Mouse (Mus musculus): ENCODE data around the gene Dus3l.

The Dus3l gene

DNA sequence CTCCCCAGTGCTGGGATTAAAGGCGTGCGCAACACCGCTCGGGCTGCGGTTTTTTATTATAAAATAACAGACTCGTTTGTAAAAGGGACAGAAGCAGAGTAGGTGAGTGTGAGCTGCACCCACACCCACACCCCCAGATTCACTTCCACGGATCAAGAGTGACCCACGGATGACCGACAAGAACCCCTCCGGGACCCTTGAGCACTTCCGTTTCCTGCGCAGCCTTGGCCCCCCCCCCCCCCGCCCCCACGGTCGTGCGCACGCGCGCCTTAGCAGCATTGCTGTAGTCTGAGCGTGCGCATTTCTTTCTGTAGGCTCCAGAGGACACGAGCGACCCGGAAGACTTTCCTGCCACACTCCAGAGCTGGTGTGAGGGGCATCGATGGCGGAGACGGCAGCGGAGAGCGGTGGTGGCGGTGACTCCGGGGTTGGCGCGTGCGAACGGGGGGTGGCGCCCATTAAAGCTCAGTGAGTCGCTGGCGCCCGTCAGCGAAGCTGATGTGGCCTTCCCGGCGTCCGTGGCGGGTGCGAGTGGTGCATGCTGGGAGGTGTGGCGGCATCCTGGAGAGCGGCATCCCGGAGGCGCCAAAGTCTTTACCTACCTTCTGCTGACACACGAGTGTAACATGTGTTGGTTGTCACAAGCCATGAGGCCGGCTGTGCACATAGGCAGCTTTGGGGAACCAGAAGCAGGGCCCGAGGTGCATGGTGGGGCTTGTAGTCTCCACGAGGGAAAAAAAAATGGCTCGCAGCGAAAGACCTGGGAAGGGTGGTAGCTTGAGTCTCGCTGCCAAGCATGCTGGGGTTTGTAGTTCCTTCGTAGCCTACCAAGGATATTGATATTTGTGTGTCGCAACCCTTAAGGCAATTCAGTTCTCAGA is at the start of gene Dus3l:
TSS of gene Dus3l (plus strand) at position 284 of the 881 bp plus-strand sequence.
- peak; percentile 89 for DNase-seq

DNA sequence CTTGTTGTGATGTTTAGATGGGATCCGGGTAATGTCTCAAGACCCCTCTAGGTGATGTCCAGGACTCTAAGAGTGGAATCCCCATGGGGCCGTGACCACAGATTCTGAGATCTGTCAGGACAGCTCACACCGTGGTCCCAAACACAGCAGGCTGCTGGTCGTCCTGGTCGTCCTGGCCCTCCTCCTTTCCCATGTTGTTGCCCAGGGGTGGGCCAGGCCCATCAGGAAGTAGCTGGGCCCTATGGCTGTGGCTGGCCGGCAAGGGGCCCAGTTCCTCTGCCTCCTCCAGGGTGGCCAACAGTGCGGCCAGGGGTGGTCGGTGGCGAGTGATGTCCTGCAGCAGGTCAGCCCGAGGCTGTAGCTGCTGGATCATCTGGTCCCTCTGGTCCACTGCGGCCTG is 49.2 kb upstream of the Dus3l start:
- DNase-seq, result no peak

DNA sequence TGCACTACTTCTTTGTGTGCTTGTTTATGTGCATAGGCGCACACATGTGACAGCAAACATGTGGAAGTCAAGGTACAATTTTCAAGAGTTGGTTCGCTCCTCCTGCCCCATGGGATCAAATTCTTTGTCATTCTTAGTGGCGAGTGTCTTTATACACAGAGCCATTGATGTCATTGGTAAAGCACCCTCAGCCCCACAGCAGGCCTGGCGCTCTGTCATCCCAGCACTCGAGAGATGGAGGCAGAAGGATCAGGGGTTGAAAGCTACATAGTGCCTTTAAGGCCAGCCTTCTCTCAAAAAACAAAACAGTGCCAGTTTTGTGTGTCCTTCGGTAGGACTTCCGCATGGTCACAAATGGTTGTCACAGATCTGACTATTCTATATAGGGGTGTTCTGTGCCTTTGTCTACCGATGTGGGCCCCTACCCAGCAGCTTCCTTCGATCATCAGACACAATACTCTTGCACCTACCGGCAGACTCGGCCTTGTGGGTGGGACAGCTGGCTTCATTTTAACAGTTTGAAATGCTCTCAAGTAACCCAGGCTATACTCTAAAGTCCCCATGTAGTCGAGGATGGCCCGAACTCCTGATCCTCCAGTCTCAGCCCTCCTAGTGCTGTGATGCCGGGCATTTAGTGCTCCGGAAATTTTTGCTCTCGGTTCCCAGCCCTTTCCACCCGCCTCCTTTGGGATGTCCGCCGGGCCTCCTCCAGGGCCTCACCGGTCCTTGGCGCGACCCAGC is 48.5 kb upstream of the Dus3l start:
- DNase-seq, result no peak

DNA sequence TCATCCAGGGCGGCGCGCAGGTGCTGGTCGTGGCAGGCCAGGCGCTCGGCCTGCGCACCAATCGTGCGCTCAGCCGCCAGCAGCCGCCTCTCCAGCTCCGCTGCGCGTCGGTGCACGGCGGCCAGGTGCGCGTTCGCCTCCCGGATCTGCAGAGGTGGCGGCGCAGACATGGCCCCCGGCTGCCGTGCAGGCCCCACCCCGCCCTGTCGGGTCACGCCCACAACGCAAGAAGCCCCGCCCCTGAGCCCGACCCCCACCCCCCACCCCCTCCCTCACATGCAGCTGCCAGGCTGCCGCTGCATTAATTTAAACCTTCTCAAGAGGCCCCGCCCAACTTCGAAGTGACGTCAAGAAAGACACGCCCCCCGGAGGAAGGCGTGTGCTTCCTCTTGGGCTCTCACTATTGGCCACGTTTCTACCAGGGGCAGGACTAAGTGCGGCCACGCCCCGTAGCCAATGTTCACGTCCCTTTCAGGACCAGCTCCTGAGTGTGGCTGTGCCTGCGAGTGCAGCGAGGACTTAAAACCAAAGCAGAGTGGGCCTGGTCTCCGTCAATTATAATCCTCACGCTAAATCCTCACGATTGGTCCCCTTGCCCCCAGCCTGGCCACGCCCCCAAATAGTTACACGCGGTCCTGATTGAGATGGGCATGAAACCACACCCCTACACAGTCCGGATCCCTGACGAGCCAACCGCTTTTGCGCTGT is 47.7 kb upstream of the Dus3l start:
- peak; percentile 97 for DNase-seq

DNA sequence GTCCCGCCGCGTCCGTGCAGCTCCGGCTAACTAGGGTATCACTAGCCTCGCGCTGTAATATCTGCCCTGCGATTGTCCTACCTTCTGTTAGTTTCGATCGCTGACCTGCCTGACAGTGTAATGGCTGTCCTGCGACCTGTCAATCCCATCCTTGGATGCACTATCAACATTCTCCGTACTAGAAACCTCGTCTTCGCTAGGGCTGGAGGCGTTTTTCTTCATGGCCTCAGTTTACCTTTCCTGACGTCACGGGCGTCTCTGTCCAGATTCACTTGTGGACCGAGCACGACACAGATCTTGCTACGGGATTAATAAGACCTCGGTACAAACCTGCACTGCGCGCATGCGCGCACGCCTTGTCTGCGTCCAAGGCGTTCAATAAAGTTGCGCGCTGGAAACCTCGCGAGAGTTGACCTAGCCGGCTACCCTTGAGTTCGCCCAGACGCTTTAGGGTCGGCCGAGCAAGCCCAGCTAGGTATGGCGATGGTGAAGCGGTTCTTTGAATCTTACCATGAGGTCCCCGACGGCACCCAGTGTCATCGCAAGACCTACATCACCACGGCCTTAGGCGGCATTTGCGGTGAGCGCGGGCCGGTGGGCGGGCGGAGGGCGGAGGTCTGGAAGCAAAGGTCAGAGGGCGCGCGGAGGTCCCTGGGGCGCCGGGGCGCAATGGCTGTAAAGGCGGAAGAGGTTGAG is 47.0 kb upstream of the Dus3l start, which contains the start of the genes Ndufa11 and Vmac:
TSS of gene Ndufa11 (plus strand) at position 405 of the 696 bp plus-strand sequence.
TSS of gene Vmac (minus strand) at position 660 of the 696 bp plus-strand sequence.
- DNase-seq, result peak; percentile 97

DNA sequence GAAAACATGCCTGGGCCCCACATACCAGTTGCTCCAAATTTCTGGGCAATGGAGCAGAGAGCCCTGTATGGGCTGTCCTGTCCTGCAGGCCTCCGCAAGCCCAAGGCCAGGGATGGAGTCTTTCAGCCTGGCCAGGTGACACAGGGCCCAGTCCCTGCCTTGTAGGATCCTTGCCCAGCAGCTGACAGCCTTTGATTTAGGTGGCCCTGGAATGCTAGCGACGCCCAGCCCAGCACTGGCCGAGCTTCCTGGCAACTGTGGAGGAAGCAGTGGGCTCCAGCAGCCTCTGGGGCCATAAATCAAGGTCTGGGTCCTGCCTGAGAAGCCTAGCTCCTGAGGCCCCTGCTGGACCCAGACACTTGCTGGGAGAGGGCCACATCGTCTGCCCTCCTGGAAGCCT is 42.1 kb upstream of the Dus3l start:
- no peak for DNase-seq

DNA sequence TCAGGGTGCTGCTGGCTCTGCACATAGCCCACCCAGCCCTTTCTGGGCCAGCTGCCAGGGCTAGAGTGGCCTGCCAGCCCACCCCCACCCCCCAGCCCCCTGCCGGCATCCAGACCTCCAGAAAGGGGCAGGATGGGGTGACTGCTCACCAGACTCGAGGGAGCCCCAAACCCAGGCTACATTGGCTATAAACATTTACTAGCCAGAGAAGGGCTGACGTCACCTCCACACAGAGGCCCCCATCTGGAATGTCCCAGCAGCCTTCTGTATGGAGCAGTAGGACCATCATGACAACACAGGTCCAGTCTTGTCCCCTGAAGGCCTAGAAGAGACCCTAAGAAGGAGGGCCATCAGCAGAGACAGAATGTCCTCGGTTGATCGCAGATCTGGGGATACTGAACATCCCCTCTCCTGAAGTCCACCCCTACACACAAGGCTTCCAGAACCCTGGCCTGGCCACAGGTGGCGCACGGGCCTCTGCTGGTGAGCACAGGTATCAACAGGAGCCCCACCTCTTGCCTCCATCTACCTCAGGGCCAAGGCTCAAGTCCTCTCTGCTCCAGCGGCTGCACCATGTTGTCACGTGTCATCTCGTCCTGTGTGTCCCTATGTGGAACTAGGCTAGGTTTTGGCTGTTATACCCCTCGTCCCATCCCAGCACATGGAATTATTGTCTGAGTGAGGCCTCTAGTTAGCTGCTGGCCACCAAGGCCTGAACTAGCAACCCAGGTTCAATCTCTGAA is 41.0 kb upstream of the Dus3l start:
- DNase-seq, result no peak

DNA sequence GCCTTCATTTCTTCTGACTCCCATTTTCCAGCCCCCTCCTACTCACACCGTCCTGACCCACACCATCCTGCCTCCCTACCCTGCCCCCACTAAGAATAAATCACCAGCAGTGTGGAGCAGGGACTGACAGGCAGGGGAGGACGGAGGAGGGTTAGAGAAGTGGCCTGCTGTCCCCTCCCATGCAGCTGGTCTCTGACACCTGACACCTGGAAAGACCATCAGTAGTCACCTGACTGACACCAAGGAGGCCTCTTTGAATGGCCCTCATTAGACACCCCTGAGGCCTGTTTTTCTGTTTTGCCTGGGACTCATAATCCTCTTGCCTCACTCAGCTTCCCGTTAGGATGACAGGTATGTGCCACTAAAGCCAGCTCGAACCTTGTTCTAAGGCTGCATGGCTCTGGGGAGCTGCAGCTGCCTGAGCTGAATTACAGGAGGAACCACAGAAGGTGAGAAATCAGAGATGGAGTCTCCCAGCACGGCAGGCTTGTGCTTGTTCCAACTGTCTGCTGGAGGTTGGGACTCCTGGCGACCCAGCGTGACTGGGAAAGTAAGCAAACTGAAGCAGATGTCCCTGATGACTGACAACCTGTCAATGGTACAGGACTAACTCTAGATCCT is 37.4 kb upstream of the Dus3l start:
- no peak for DNase-seq

DNA sequence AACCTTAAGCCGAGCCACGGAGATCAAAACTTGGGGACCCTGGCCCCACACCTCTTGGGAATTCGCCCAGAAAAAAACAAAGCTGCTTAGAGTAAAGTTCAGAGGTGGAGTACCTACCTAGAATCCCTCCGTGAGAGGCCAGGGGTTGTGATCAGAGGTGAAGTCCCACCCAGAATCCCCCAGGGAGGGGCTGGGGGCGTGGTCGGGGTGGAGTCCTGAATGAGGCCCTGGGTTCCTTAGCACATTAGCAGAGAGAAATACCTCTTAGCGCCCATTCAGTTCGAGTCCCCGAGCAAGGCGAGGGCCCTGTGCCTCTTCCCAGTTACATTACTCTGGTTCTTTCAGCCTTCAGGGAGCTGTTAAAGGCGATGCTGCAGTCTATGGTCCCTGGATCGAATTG is 36.9 kb upstream of the Dus3l start:
- DNase-seq, result peak; percentile 66

DNA sequence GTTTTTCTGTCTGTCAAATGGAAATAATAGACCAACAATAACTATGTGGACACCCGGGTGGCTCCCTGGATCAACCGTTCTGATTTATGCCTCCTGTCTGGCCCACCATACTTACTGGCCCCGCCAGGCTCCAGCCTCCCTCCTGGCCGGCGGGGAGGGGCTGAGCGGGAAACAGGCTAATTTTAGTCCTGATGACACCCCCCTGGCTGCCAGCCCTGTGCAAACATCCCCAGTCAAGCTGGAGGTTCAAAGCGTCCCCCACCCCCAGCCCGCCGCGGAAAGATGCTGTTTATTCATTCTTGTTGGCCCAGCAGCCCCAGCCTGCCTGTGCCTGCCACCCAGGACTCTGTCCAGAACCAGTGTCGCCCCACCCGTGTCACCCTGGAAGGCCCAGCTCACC is 36.4 kb upstream of the Dus3l start:
- DNase-seq, result peak; percentile 33

DNA sequence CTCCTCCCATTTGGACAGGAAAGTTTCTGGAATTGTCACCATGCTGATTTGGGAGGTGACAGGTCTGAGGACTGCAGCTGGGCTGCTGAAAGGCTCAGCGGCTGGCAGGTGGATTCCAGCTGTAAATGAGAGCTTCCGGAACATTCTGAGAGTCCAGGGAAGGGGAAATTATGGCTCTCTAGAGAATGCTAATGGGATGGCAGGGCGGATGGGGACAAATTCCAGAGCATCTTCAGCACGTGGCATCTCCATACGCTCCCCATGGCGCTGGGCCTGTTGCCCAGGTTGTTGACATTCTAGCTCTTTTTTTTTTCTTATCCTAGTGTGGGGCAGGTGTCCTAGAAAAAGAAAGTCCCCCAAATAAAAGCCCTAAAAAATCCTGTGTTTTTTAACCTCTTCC is 35.4 kb upstream of the Dus3l start:
- no peak for DNase-seq

DNA sequence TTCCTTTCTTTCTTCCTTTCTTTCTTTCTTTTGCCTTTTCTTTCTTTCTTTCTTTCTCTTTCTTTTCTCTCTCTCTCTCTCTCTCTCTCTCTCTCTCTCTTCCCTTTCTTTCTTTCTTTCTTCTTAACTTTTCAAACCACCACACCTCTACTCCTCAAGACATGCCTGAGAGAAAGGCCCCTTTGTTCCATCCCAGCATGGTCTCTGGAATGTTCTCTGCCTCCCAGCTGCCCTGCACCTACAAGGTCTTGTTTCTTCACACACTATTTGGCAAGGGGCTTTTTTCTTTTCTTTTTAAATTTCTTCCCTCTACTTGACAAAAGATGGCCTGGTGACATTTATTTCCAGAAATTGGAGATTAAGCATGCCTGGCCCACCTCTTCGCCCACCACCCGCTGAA is 34.9 kb upstream of the Dus3l start:
- DNase-seq, result no peak

DNA sequence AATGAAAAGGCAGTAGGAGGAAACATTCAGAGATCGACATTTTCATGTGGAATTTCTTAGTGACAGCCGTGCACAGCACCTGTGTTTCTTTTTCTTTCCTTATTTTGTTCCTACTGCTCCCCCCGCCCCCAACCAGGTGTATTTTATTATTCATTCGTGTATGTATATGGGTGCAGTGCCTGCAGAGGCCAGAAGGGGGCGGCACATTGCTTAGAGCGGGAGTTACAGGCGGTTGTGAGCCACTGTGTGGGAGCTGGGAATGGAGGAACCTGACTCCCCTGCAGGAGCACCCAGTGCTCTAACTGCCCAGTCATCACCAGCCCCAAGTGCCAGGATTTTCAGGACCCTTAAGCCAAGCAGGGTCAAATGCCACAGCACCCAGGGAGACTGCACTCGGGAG is 28.0 kb upstream of the Dus3l start:
- peak; percentile 57 for DNase-seq

DNA sequence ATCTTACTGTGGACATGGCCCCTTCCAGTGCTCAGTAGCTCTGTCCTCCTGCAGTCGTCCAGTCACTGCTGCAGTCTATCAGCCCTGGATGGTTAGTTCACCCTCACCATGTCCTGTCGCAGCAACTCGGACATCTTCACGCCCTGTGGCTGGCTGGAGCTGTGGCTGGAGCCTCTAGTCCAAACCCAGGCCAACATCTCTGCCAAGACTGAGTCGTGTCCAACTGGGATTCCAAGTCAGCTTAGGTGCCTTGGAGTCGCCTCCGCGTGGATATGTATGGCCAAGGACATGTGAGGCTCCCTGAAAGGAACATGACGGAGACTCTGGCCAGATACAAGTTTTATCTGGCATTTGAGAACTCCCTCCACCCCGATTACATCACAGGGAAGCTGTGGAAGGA is 26.3 kb upstream of the Dus3l start:
- no peak for DNase-seq

DNA sequence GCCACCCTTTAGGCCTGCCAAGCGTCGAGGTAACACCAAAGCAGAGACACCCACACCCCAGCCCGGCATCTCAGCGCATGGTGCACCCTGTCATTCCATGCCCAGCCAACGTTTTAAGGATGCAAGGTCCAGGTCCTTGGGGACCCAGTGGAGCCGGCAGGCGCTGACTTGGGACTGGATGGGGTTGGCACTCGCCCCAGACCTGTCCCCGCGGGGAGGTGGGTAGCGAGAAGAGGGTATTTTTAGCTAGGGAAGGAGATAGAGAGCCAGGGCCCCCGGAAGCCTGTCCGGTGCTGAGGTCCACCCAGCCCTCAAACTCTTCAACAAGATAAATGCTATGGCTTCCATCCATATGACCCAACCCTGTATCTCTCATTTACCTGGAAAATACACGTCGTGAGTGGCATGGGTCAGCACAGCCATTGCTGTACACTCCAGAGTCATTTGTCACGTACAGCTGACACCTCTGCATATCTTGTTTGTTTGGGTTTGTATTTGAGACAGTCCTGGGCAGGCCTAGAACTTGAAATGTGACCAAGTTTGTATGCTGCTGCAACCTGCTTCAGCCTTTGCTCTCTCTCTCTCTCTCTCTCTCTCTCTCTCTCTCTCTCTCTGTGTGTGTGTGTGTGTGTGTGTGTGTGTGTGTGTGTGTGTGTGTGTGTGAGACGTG is 24.3 kb upstream of the Dus3l start:
- DNase-seq, result no peak

DNA sequence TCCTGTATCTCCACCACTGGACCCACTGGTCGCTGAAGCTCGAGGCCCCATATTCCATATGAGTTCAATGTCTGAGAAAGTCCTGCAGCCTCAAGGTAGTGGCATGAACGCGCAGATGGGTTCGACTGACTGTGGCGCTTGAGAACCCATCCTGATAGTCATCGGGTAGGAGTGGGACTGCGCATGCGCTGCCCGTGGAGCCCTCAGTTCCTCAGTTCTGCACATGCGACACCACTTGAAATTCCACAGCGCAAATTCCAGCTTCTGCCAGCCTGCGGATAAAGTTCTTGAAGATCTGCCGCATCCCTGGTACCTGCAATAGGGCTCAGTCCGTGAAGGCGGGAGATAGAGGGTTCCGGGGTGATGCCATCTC is 23.8 kb upstream of the Dus3l start:
- no peak for DNase-seq

DNA sequence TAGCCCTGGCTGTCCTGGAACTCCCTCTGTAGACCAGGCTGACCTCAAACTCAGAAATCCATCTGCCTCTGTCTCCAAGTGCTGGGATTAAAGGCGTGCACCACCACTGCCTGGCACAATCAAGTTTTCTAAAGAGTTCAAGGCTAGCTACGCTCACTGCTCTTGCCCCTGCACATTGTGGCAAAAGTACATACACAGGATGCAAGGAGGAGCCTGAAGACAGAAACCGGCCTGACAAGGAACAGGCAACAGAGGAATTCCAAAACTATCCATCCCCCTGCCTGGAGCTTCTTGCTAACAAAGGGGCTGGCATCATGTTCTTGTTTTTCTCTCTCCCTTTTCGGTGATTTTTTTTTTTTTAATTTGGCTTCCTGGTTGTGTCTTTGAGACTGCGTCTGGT is 20.4 kb upstream of the Dus3l start:
- DNase-seq, result no peak

DNA sequence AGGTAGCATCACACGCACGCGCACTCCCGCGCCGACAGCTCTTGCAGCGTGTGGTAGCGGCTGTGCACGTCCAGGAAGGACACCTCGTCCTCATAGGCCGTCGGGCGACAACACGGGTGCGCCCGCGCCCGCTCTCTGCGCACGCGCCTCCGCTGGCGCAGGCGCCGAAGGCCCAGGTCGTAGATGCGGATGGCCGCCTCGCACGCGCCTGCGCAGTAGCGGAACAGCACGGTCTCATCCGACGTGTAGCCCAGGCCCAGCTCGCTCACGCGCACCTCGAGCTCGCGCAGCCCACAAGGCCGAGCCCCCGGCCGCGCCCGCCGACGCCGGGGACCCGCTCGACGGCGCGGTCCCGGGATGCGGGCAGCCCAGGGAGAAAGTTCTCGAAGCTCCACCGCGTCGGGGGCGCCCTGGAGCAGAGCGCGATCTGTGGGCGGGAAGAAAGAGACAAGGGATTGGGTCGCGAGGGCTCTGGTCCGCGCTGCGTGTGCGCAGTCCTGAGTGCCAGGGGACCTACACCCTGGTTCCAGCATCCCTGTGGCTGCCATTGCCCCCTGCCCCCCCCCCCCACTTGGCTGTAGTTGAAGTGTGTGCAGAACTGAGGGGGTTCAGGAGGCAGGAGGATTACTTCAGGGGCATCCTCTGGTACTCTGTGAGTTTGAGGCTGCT is 13.0 kb upstream of the Dus3l start:
- peak; percentile 74 for DNase-seq

DNA sequence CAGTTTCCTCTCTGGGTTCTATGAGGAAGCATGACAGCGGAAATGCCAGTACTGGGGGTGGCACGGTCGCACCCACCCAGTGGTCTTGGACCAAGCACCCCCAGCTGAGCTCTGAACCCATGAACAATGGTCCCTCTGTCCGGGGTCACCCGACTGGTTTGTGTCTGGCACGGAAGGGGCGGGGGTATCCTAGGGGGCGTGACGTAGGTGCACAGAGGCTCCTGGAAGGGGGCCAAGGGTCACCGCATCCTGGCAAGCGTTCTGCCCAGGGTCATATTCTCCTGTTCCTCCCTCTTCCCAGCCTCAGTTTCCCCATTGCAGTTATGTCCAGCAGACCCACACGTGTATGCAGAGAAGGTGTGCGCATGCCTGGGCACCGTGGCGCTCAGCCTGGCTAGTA is 11.1 kb upstream of the Dus3l start:
- DNase-seq, result no peak
